Mouse (Mus musculus) natural killer cell, adult 2 months (primary cell): ENCODE data around the gene Gm8797.
"Not testable (repeated sequence)": the region's sequence is repeated elsewhere in the genome, so short reads cannot be mapped to it uniquely, and the experiment has no call there.

Source experiments
- DNase-seq, 2 experiments: peaks; one replicate each; pipeline ENCODE4 v3.0.0; 2022; ENCODE audit warnings: low spot score in 2 of 2

The Gm8797 gene

GRCm38 (mm10) chr3:5750506-5750905, at the start of gene Gm8797:
Gene Gm8797 (plus strand): TSS chr3:5750806.
- DNase-seq = not testable (repeated sequence)

GRCm38 (mm10) chr3:5714481-5714880, 36.1 kb upstream of the Gm8797 start:
- DNase-seq = no peak

- no peak for DNase-seq
Measured at GRCm38 (mm10) chr3:5732931-5733330, 17.7 kb upstream of the Gm8797 start.

GRCm38 (mm10) chr3:5754763-5755478, 4.3 kb downstream of the Gm8797 start:
- no peak for DNase-seq

- DNase-seq = no peak
Measured at GRCm38 (mm10) chr3:5766256-5766655, 15.7 kb downstream of the Gm8797 start.

GRCm38 (mm10) chr3:5776894-5777293, 26.3 kb downstream of the Gm8797 start:
- no peak for DNase-seq
